Comparison of ENCODE assay signal across 8 mouse cellular contexts in genomic region chr7:135597006-135597405, GRCm38 (mm10). TPM values are rescaled to one million over a fixed set of nuclear protein-coding genes. Genes with fewer than 3 reads are reported as not detected.
DNase-seq lines count a peak whose midpoint lies in the region; ATAC-seq and TF ChIP-seq lines count a peak whose summit lies in the region.
"Had no signal": no experiment of that assay in that cellular context is flagged by ENCODE, and none has a peak within 500 bp of the region (broad histone marks: within the 10 kb centered on the region; RNA-seq: fewer than 3 reads in every experiment).

No protein-coding gene starts in this region.

- no peak for TF ChIP-seq CTCF in forebrain, postnatal 0 days (IDR thresholded peaks at IDR 0.05; ENCODE audit: low read depth)
- TF ChIP-seq CTCF in liver, postnatal 0 days (IDR thresholded peaks at IDR 0.05; ENCODE audit: low read depth): no peak

- 0 out of 2 replicates have a peak overlapping the region, but pooled peaks have one; percentile 24 for H3K27ac ChIP-seq in brown adipose tissue, adult 24 weeks (replicated peaks; ENCODE audit: low read depth, low read length)
- H3K27ac ChIP-seq in forebrain, postnatal 0 days (ENCODE audit: low read depth, low read length): peak overlapping the region; percentile 17; the same call in 1 of the 2 replicates
- peak overlapping the region; percentile 82 for H3K27ac ChIP-seq in liver, postnatal 0 days (ENCODE audit: low read depth)

- TF ChIP-seq EP300 in liver, postnatal 0 days (IDR thresholded peaks at IDR 0.05; ENCODE audit: low read depth): peak; percentile 66

- H3K9me3 ChIP-seq in forebrain, postnatal 0 days (ENCODE audit: low read length): no peaks in the 10 kb centered on the region
- no peaks in the 10 kb centered on the region for H3K9me3 ChIP-seq in liver, postnatal 0 days (ENCODE audit: low read length)

- H3K9ac ChIP-seq in forebrain, postnatal 0 days: no peak overlapping the region
- H3K9ac ChIP-seq in liver, postnatal 0 days (replicated peaks): no peak overlapping the region

- peak; percentile 52 for DNase-seq in left cerebral cortex, postnatal 4 days
- no peak for DNase-seq in left cerebral cortex, postnatal 25 days (ENCODE audit: low spot score in 2 of 2)
- DNase-seq in forebrain, postnatal 0 days: peak; percentile 57
- DNase-seq in liver, postnatal 0 days: peak; percentile 40
- DNase-seq in right cerebral cortex, postnatal 36 days (ENCODE audit: low spot score in 2 of 2): no peak
- DNase-seq in layer of hippocampus, postnatal 10 days (ENCODE audit: low spot score in 2 of 2): no peak
- DNase-seq: kidney, adult 8-10 months had no signal

- WGBS in forebrain, postnatal 0 days: 29% methylated on average over 9 of the region's 9 CpGs
- 18% methylated on average over 9 of the region's 9 CpGs for WGBS in liver, postnatal 0 days (ENCODE audit: insufficient replicate concordance)

- no peaks in the 10 kb centered on the region for H3K36me3 ChIP-seq in forebrain, postnatal 0 days (ENCODE audit: insufficient read depth)
- H3K36me3 ChIP-seq in liver, postnatal 0 days (replicated peaks; ENCODE audit: insufficient read depth, low read length): no peaks in the 10 kb centered on the region

- intact Hi-C loops in left cerebral cortex, postnatal 4 days (cut with DNase I): no loop called here
- intact Hi-C loops in left cerebral cortex, postnatal 25 days (cut with DNase I): no loop called here

- no peak overlapping the region for H3K4me2 ChIP-seq in forebrain, postnatal 0 days (ENCODE audit: low read depth)
- H3K4me2 ChIP-seq in liver, postnatal 0 days (ENCODE audit: low read depth, low read length): peak overlapping the region; percentile 41

- peak; percentile 90 for ATAC-seq in forebrain, postnatal 0 days
- ATAC-seq in liver, postnatal 0 days: peak; percentile 75

- H3K4me1 ChIP-seq in brown adipose tissue, adult 24 weeks (ENCODE audit: control insufficient read depth, insufficient read depth, insufficient read length, low read length): peaks cover 31% of the 10 kb centered on the region
- no peaks in the 10 kb centered on the region for H3K4me1 ChIP-seq in forebrain, postnatal 0 days (ENCODE audit: insufficient read depth)
- H3K4me1 ChIP-seq in liver, postnatal 0 days (ENCODE audit: insufficient read depth): peaks cover 61% of the 10 kb centered on the region

- H3K4me3 ChIP-seq in brown adipose tissue, adult 24 weeks (ENCODE audit: insufficient read depth, low read depth, low read length): no peak overlapping the region
- no peak overlapping the region for H3K4me3 ChIP-seq in forebrain, postnatal 0 days (ENCODE audit: low read depth, low read length)
- H3K4me3 ChIP-seq in liver, postnatal 0 days (ENCODE audit: low read depth, low read length): no peak overlapping the region

- no peaks in the 10 kb centered on the region for H3K27me3 ChIP-seq in forebrain, postnatal 0 days (ENCODE audit: insufficient read depth, low read length)
- no peaks in the 10 kb centered on the region for H3K27me3 ChIP-seq in liver, postnatal 0 days (ENCODE audit: insufficient read depth, low read length)

RNA-seq across cellular contexts. Expression of gene Ptpre, which starts 59.7 kb away (rescaled TPM):
- total RNA-seq in left cerebral cortex, postnatal 4 days (2021): 10 to 100 TPM; 25.1 to 26.2 TPM
- 10 to 100 TPM; 24.9 to 27.3 TPM for total RNA-seq in left cerebral cortex, postnatal 25 days (2021)
- 1.5 and 1.6 TPM in 2 replicates for polyA plus RNA-seq in brown adipose tissue, adult 24 weeks (2012; ENCODE audit: insufficient read depth, insufficient read length, missing spikeins)
- 9.6 and 10.9 TPM in 2 replicates for total RNA-seq in forebrain, postnatal 0 days (2014; rRNA removed)
- 3.2 and 6.9 TPM in 2 replicates for polyA plus RNA-seq in forebrain, postnatal 0 days (2015; fragmentation: Nextera tagmentation; extraction: Ambion mirVana)
- polyA plus RNA-seq in liver, postnatal 0 days (2015; fragmentation: Nextera tagmentation; extraction: Ambion mirVana): 3.5 and 3.9 TPM in 2 replicates
- 10 to 100 TPM; 50.6 to 56.8 TPM for total RNA-seq in layer of hippocampus, postnatal 10 days (2021)

Comparison
In these comparisons a context has a peak if more than half of its experiments do, and no peak if none do; other contexts are left out.
1. DNase-seq: peak in left cerebral cortex, postnatal 4 days (single experiment), forebrain, postnatal 0 days (single experiment) and liver, postnatal 0 days (single experiment); none in left cerebral cortex, postnatal 25 days (0 of 2), right cerebral cortex, postnatal 36 days (0 of 2) and layer of hippocampus, postnatal 10 days (0 of 2).
2. H3K27ac ChIP-seq: peak in every context shown above with its lines; median percentile 82 in liver, postnatal 0 days; 24 in brown adipose tissue, adult 24 weeks; 17 in forebrain, postnatal 0 days.